Mouse (Mus musculus) left cerebral cortex, postnatal 4 days (tissue): ENCODE data around the gene Mrps23. TPM values are rescaled to one million over a fixed set of nuclear protein-coding genes. Genes with fewer than 3 reads are reported as not detected.
"Not testable (repeated sequence)": the region's sequence is repeated elsewhere in the genome, so short reads cannot be mapped to it uniquely, and the experiment has no call there.

Experiments used
- DNase-seq: peaks from one replicate; pipeline ENCODE4 v3.0.0-alpha.2; 2022
- intact Hi-C: fragments of 180-260 bp; cut with DNase I; formaldehyde crosslinking; loops from one replicate; pipeline ENCODE4 v1.15.1; 2025
- total RNA-seq, 2 experiments: library from RNA; stranded (reverse); gene quantifications; 2 replicates each; pipeline ENCODE4 v1.2.3; 2021

Mrps23 gene
- total RNA-seq, 2 experiments from 2014 or later = 55.2 to 65.1 TPM

- intact Hi-C loops = loop anchor here (5.0 kb wide), 1 partner anchor 232 kb away; no protein-coding TSS in a partner anchor
- DNase-seq = no peak
Observed at GRCm38 (mm10) chr11:88204593-88205368, 593 bp downstream of the Mrps23 start.

GRCm38 (mm10) chr11:88206576-88206975 is 2.4 kb downstream of the Mrps23 start:
- DNase-seq, intact Hi-C loops: not testable (repeated sequence)

- no peak for DNase-seq
- intact Hi-C loops = no loop called here
Observed at GRCm38 (mm10) chr11:88207697-88208096, 3.5 kb downstream of the Mrps23 start.

- no peak for DNase-seq
- intact Hi-C loops = no loop called here
Observed at GRCm38 (mm10) chr11:88211824-88212582, 7.8 kb downstream of the Mrps23 start.

- intact Hi-C loops = no loop called here
- peak; percentile 33 for DNase-seq
Observed at GRCm38 (mm10) chr11:88213757-88214156, 9.6 kb downstream of the Mrps23 start.

- intact Hi-C loops = no loop called here
- DNase-seq = peak; percentile 61
Observed at GRCm38 (mm10) chr11:88214881-88215831, 11.0 kb downstream of the Mrps23 start.

GRCm38 (mm10) chr11:88216231-88216685 is 12.1 kb downstream of the Mrps23 start:
- peak; percentile 74 for DNase-seq
- intact Hi-C loops = loop anchor here (1.0 kb wide), 1 partner anchor 607 kb away; no protein-coding TSS in a partner anchor

GRCm38 (mm10) chr11:88218155-88218554 is 14.0 kb downstream of the Mrps23 start:
- intact Hi-C loops = no loop called here
- no peak for DNase-seq

- DNase-seq = no peak
- intact Hi-C loops = no loop called here
Observed at GRCm38 (mm10) chr11:88218586-88218985, 14.4 kb downstream of the Mrps23 start.

- DNase-seq = no peak
- intact Hi-C loops = no loop called here
Observed at GRCm38 (mm10) chr11:88221929-88222475, 17.8 kb downstream of the Mrps23 start.

GRCm38 (mm10) chr11:88227001-88227957 is 23.1 kb downstream of the Mrps23 start:
- no peak for DNase-seq
- intact Hi-C loops = no loop called here

- peak; percentile 49 for DNase-seq
- intact Hi-C loops = loop anchor here (10.0 kb wide), 1 partner anchor 493 kb away; no protein-coding TSS in a partner anchor
Observed at GRCm38 (mm10) chr11:88231213-88231790, 27.1 kb downstream of the Mrps23 start.

- intact Hi-C loops = loop anchor here (10.0 kb wide), 1 partner anchor 491 kb away; no protein-coding TSS in a partner anchor
- peak; percentile 51 for DNase-seq
Observed at GRCm38 (mm10) chr11:88233528-88234427, 29.6 kb downstream of the Mrps23 start.

GRCm38 (mm10) chr11:88234789-88235188 is 30.6 kb downstream of the Mrps23 start:
- DNase-seq = no peak
- intact Hi-C loops = loop anchor here (10.0 kb wide), 1 partner anchor 490 kb away; no protein-coding TSS in a partner anchor

- intact Hi-C loops = loop anchor here (10.0 kb wide), 1 partner anchor 489 kb away; no protein-coding TSS in a partner anchor
- no peak for DNase-seq
Observed at GRCm38 (mm10) chr11:88235221-88236203, 31.3 kb downstream of the Mrps23 start.

- no peak for DNase-seq
- intact Hi-C loops = no loop called here
Observed at GRCm38 (mm10) chr11:88240275-88240674, 36.1 kb downstream of the Mrps23 start.
